Mouse (Mus musculus): Measurements from ENCODE around the gene Ssna1.
"Not testable (repeated sequence)": the region's sequence is repeated elsewhere in the genome, so short reads cannot be mapped to it uniquely, and the experiment has no call there.

Gene Ssna1

GRCm38 (mm10) chr2:25257250-25257649 is 15.0 kb downstream of the Ssna1 start:
- not testable (repeated sequence) for DNase-seq

- peak; percentile 70 for DNase-seq
Observed at GRCm38 (mm10) chr2:25256443-25257109, 15.7 kb downstream of the Ssna1 start.

- peak; percentile 90 for DNase-seq
Observed at GRCm38 (mm10) chr2:25255284-25255779, 16.9 kb downstream of the Ssna1 start, which contains the start of gene Tmem203. Gene Tmem203, plus strand, starts transcription at chr2:25255439.

GRCm38 (mm10) chr2:25252331-25252730 is 19.9 kb downstream of the Ssna1 start:
- no peak for DNase-seq

- no peak for DNase-seq
Observed at GRCm38 (mm10) chr2:25246183-25247072, 25.8 kb downstream of the Ssna1 start, which contains the start of gene AL732309.1. Gene AL732309.1, minus strand, starts transcription at chr2:25246863.

- no peak for DNase-seq
Observed at GRCm38 (mm10) chr2:25244144-25244543, 28.1 kb downstream of the Ssna1 start.

GRCm38 (mm10) chr2:25243342-25243741 is 28.9 kb downstream of the Ssna1 start:
- no peak for DNase-seq

- no peak for DNase-seq
Observed at GRCm38 (mm10) chr2:25242101-25242506, 30.1 kb downstream of the Ssna1 start, which contains the start of the genes Rnf208 and Cysrt1. Gene Rnf208, plus strand, starts transcription at chr2:25242255. Gene Cysrt1, minus strand, starts transcription at chr2:25242452.

- no peak for DNase-seq
Observed at GRCm38 (mm10) chr2:25241438-25241775, 30.8 kb downstream of the Ssna1 start.

- peak; percentile 88 for DNase-seq
Observed at GRCm38 (mm10) chr2:25240723-25241437, 31.4 kb downstream of the Ssna1 start.

- DNase-seq, result no peak
Observed at GRCm38 (mm10) chr2:25240310-25240709, 31.9 kb downstream of the Ssna1 start.

GRCm38 (mm10) chr2:25239766-25240165 is 32.5 kb downstream of the Ssna1 start:
- no peak for DNase-seq

- DNase-seq, result no peak
Observed at GRCm38 (mm10) chr2:25238106-25238505, 34.1 kb downstream of the Ssna1 start.

GRCm38 (mm10) chr2:25237522-25237921 is 34.7 kb downstream of the Ssna1 start:
- DNase-seq, result peak; percentile 75

- no peak for DNase-seq
Observed at GRCm38 (mm10) chr2:25236614-25237013, 35.6 kb downstream of the Ssna1 start, which contains the start of gene Rnf224. Gene Rnf224, minus strand, starts transcription at chr2:25236787.

GRCm38 (mm10) chr2:25234551-25235220 is 37.6 kb downstream of the Ssna1 start:
- peak; percentile 60 for DNase-seq

- DNase-seq, result peak; percentile 67
Observed at GRCm38 (mm10) chr2:25234050-25234449, 38.2 kb downstream of the Ssna1 start, which contains the start of gene Slc34a3. Gene Slc34a3, minus strand, starts transcription at chr2:25234364.

- DNase-seq, result no peak
Observed at GRCm38 (mm10) chr2:25233421-25233820, 38.8 kb downstream of the Ssna1 start.

GRCm38 (mm10) chr2:25231038-25231437 is 41.2 kb downstream of the Ssna1 start:
- DNase-seq, result no peak

- DNase-seq, result no peak
Observed at GRCm38 (mm10) chr2:25230581-25230980, 41.7 kb downstream of the Ssna1 start.

- no peak for DNase-seq
Observed at GRCm38 (mm10) chr2:25229582-25229981, 42.7 kb downstream of the Ssna1 start.

GRCm38 (mm10) chr2:25228995-25229530 is 43.2 kb downstream of the Ssna1 start:
- no peak for DNase-seq
